30 mouse cellular contexts compared by ENCODE assay signal in genomic region chr5:74096060-74096459, GRCm38 (mm10). TPM values are rescaled to one million over a fixed set of nuclear protein-coding genes. Genes with fewer than 3 reads are reported as not detected.
DNase-seq lines count a peak whose midpoint lies in the region; ATAC-seq and TF ChIP-seq lines count a peak whose summit lies in the region.
"Had no signal": no experiment of that assay in that cellular context is flagged by ENCODE, and none has a peak within 500 bp of the region (broad histone marks: within the 10 kb centered on the region; RNA-seq: fewer than 3 reads in every experiment).

No protein-coding gene starts in this region.

- no peak overlapping the region for H3K4me3 ChIP-seq in heart, embryonic 12.5 days
- H3K4me3 ChIP-seq in lung, embryonic 15.5 days = no peak overlapping the region
- H3K4me3 ChIP-seq in lung, postnatal 0 days (ENCODE audit: low read depth, low read length) = no peak overlapping the region
- no peak overlapping the region for H3K4me3 ChIP-seq in ES-Bruce4 (ENCODE audit: low read depth, low read length)
- no peak overlapping the region for H3K4me3 ChIP-seq in embryonic fibroblast, embryonic 13.5 days (ENCODE audit: insufficient read depth, low read length)
- H3K4me3 ChIP-seq: embryonic facial prominence, embryonic 13.5 days; erythroblast, embryonic 14.5 days; limb, embryonic 15.5 days; liver, embryonic 15.5 days; neural tube, embryonic 15.5 days had no signal

- no peaks in the 10 kb centered on the region for H3K9me3 ChIP-seq in heart, embryonic 12.5 days (replicated peaks)
- no peaks in the 10 kb centered on the region for H3K9me3 ChIP-seq in lung, embryonic 15.5 days
- H3K9me3 ChIP-seq in lung, postnatal 0 days (ENCODE audit: low read length) = no peaks in the 10 kb centered on the region
- H3K9me3 ChIP-seq in ES-Bruce4 (replicated peaks; ENCODE audit: control insufficient read depth, insufficient read depth, low read length, poor library complexity, severe bottlenecking) = no peaks in the 10 kb centered on the region
- H3K9me3 ChIP-seq: embryonic facial prominence, embryonic 13.5 days; G1E; limb, embryonic 15.5 days; liver, embryonic 15.5 days; neural tube, embryonic 15.5 days had no signal

- H3K27ac ChIP-seq in heart, embryonic 12.5 days (ENCODE audit: poor library complexity, severe bottlenecking) = peak overlapping the region; percentile 36; the same call in 1 of the 2 replicates
- H3K27ac ChIP-seq in lung, embryonic 15.5 days = peak overlapping the region; percentile 35
- H3K27ac ChIP-seq in lung, postnatal 0 days (ENCODE audit: low read length) = no peak overlapping the region
- H3K27ac ChIP-seq in ES-Bruce4 (ENCODE audit: insufficient read depth, low read length) = peak overlapping the region; percentile 74
- no peak overlapping the region for H3K27ac ChIP-seq in embryonic fibroblast, embryonic 13.5 days (ENCODE audit: insufficient read depth, low read length)
- H3K27ac ChIP-seq: embryonic facial prominence, embryonic 13.5 days; hindbrain, embryonic 14.5 days; limb, embryonic 15.5 days; liver, embryonic 15.5 days; macrophage; neural tube, embryonic 15.5 days had no signal

- peaks cover 48% of the 10 kb centered on the region for H3K36me3 ChIP-seq in heart, embryonic 12.5 days
- peaks cover 17% of the 10 kb centered on the region; the same call in 1 of the 2 replicates for H3K36me3 ChIP-seq in lung, embryonic 15.5 days
- H3K36me3 ChIP-seq in lung, postnatal 0 days (ENCODE audit: insufficient read depth, low read length) = no peaks in the 10 kb centered on the region
- H3K36me3 ChIP-seq in ES-Bruce4 (ENCODE audit: control insufficient read depth, insufficient read depth, low read length, poor library complexity, severe bottlenecking) = peaks cover 37% of the 10 kb centered on the region

- no peak for DNase-seq in heart, postnatal 25 days (ENCODE audit: low spot score)
- no peak for DNase-seq in lung, postnatal 0 days (ENCODE audit: low spot score)
- DNase-seq in left cerebral cortex, adult 9 months (ENCODE audit: low spot score in 2 of 2) = no peak
- DNase-seq in cerebellum, adult 11 months = no peak
- DNase-seq: adrenal gland, postnatal 10 days; cerebellum, adult 9-10 months; cerebellum, postnatal 36 days; embryo, embryonic 11 days; kidney, adult 9 months; kidney, postnatal 14 days; lung, postnatal 10 days; midbrain, embryonic 14.5 days; retina, postnatal 1 day; right cerebral cortex, postnatal 14 days had no signal

- 87% methylated on average over 1 of the region's 1 CpGs for WGBS in heart, embryonic 12.5 days
- WGBS in lung, embryonic 15.5 days = 75% methylated on average over 1 of the region's 1 CpGs
- 79% methylated on average over 1 of the region's 1 CpGs for WGBS in lung, postnatal 0 days

- intact Hi-C loops in heart, postnatal 25 days (cut with DNase I) = no loop called here

- H3K9ac ChIP-seq in heart, embryonic 12.5 days = no peak overlapping the region
- H3K9ac ChIP-seq in lung, embryonic 15.5 days = no peak overlapping the region
- no peak overlapping the region for H3K9ac ChIP-seq in lung, postnatal 0 days (replicated peaks; ENCODE audit: low read depth)
- H3K9ac ChIP-seq in ES-Bruce4 (ENCODE audit: low read depth, poor library complexity, severe bottlenecking) = peak overlapping the region; percentile 41; the same call in 1 of the 2 replicates
- H3K9ac ChIP-seq: embryonic facial prominence, embryonic 13.5 days; hindbrain, embryonic 14.5 days; limb, embryonic 15.5 days; liver, embryonic 15.5 days; neural tube, embryonic 15.5 days had no signal

- no peak for TF ChIP-seq POLR2A in ES-Bruce4 (IDR thresholded peaks at IDR 0.05; ENCODE audit: insufficient read depth, low read length)
- peak; percentile 38; the same call in 1 of the 2 replicates for TF ChIP-seq POLR2A in embryonic fibroblast, embryonic 13.5 days (IDR thresholded peaks at IDR 0.05; ENCODE audit: low read depth, low read length)

- no peak overlapping the region for H3K4me2 ChIP-seq in heart, embryonic 12.5 days
- no peak overlapping the region for H3K4me2 ChIP-seq in lung, embryonic 15.5 days
- H3K4me2 ChIP-seq in lung, postnatal 0 days (replicated peaks; ENCODE audit: low read depth, low read length) = no peak overlapping the region
- H3K4me2 ChIP-seq: hindbrain, embryonic 14.5 days; limb, embryonic 15.5 days; liver, embryonic 15.5 days; neural tube, embryonic 15.5 days had no signal

- TF ChIP-seq EP300 in lung, postnatal 0 days (IDR thresholded peaks at IDR 0.05) = no peak
- TF ChIP-seq EP300 in ES-Bruce4 (IDR thresholded peaks at IDR 0.05; ENCODE audit: insufficient read depth, low read depth, low read length) = no peak

- ATAC-seq in heart, embryonic 12.5 days (ENCODE audit: insufficient number of reproducible peaks, low FRiP score) = no peak
- no peak for ATAC-seq in lung, embryonic 15.5 days (ENCODE audit: borderline replicate concordance, extremely low read depth, low FRiP score, low TSS enrichment)
- no peak for ATAC-seq in lung, postnatal 0 days
- ATAC-seq: activated CD4-positive, CD25-positive, alpha-beta regulatory T cell, adult 4 months; CD4-positive, CD25-positive, alpha-beta regulatory T cell, adult 4 months; forebrain, embryonic 16.5 days; intestine, postnatal 0 days had no signal

- H3K27me3 ChIP-seq in heart, embryonic 12.5 days (replicated peaks) = no peaks in the 10 kb centered on the region
- no peaks in the 10 kb centered on the region for H3K27me3 ChIP-seq in lung, embryonic 15.5 days
- H3K27me3 ChIP-seq in lung, postnatal 0 days (replicated peaks; ENCODE audit: insufficient read depth, low read length) = no peaks in the 10 kb centered on the region
- no peaks in the 10 kb centered on the region for H3K27me3 ChIP-seq in ES-Bruce4 (ENCODE audit: control insufficient read depth, insufficient read depth, low read length, poor library complexity, severe bottlenecking)
- H3K27me3 ChIP-seq: embryonic facial prominence, embryonic 13.5 days; limb, embryonic 15.5 days; liver, embryonic 15.5 days; neural tube, embryonic 15.5 days had no signal

- no peak for TF ChIP-seq CTCF in lung, postnatal 0 days (IDR thresholded peaks at IDR 0.05)
- no peak for TF ChIP-seq CTCF in ES-Bruce4 (IDR thresholded peaks at IDR 0.05; ENCODE audit: low read depth, low read length)
- TF ChIP-seq CTCF in embryonic fibroblast, embryonic 13.5 days (IDR thresholded peaks at IDR 0.05; ENCODE audit: borderline replicate concordance, insufficient read depth, low read length) = no peak

- H3K4me1 ChIP-seq in heart, embryonic 12.5 days (replicated peaks) = peaks cover 16% of the 10 kb centered on the region
- H3K4me1 ChIP-seq in lung, embryonic 15.5 days = peaks cover 52% of the 10 kb centered on the region
- peaks cover 10% of the 10 kb centered on the region for H3K4me1 ChIP-seq in lung, postnatal 0 days (ENCODE audit: insufficient read depth, low read depth, low read length)
- H3K4me1 ChIP-seq in ES-Bruce4 (ENCODE audit: control insufficient read depth, insufficient read depth, low read length) = peaks cover 1% of the 10 kb centered on the region
- no peaks in the 10 kb centered on the region; the same call in 1 of the 2 replicates for H3K4me1 ChIP-seq in embryonic fibroblast, embryonic 13.5 days (ENCODE audit: control insufficient read depth, insufficient read depth, low read length)

RNA-seq across cellular contexts. Expression of gene Usp46, which starts 27.8 kb away (rescaled TPM):
- polyA plus RNA-seq in heart, embryonic 12.5 days (2016; fragmentation: Nextera tagmentation; extraction: Ambion mirVana) = 41.4 and 44.7 TPM in 2 replicates
- 10 to 100 TPM; 40.6 to 41.3 TPM for total RNA-seq in heart, postnatal 25 days (2021)
- polyA plus RNA-seq in lung, embryonic 15.5 days (2015; fragmentation: Nextera tagmentation; extraction: Ambion mirVana) = 44.5 and 46.4 TPM in 2 replicates
- 27.3 and 33.8 TPM in 2 replicates for polyA plus RNA-seq in lung, postnatal 0 days (2015; fragmentation: Nextera tagmentation; extraction: Ambion mirVana)
- 46.3 and 52.4 TPM in 2 replicates for polyA plus RNA-seq in ES-Bruce4 (2011; ENCODE audit: insufficient read depth, insufficient read length, low read depth, missing spikeins)
- 28.3 and 30.6 TPM in 2 replicates for polyA plus RNA-seq in embryonic fibroblast, embryonic 13.5 days (2011; ENCODE audit: insufficient read length, low read depth, missing spikeins)

Comparison
In these comparisons a context has a peak if more than half of its experiments do, and no peak if none do; other contexts are left out.
1. H3K27ac ChIP-seq: peak in heart, embryonic 12.5 days (single experiment), lung, embryonic 15.5 days (single experiment) and ES-Bruce4 (single experiment); none in lung, postnatal 0 days (single experiment) and embryonic fibroblast, embryonic 13.5 days (single experiment).